Mouse (Mus musculus) liver, embryonic 14.5 days (tissue): ENCODE measurements around the gene Cfap43.

Experiments
- CTCF ChIP-seq: IDR thresholded peaks from 2 replicates; pipeline ENCODE4 v1.5.1; 2016; ENCODE audit warnings: antibody characterized with exemption, low read depth, control low read depth
- EP300 ChIP-seq: IDR thresholded peaks from 2 replicates; pipeline ENCODE4 v1.6.1; 2016; ENCODE audit warnings: antibody characterized with exemption, low read depth

- TF ChIP-seq EP300 (no peak), CTCF (no peak)
Measured at GRCm38 (mm10) chr19:47705772-47706309, 213.2 kb downstream of the Cfap43 start.
